Mouse (Mus musculus) CH12.LX (cell line): Measurements from ENCODE around the gene Myocd. TPM values are rescaled to one million over a fixed set of nuclear protein-coding genes. Genes with fewer than 3 reads are reported as not detected.

Experiments
- DNase-seq: peaks from one replicate; pipeline ENCODE4 v3.0.0-alpha.2; 2013; ENCODE audit errors: extremely low read depth
- H3K27ac ChIP-seq: 2 replicates; pipeline ENCODE4 v1.5.1; 2012; ENCODE audit warnings: low read depth, mild to moderate bottlenecking, control low read depth, moderate library complexity; ENCODE audit not compliant: insufficient read depth
- H3K27me3 ChIP-seq: replicated peaks from 2 replicates; pipeline ENCODE3; 2012; ENCODE audit warnings: inconsistent platforms
- H3K36me3 ChIP-seq, 2 experiments: replicated peaks in 1 of 2; 2 replicates each; pipeline versions ENCODE3 to v1.6.1; 2012; ENCODE audit warnings: inconsistent platforms in 1 of 2, low read length in 1 of 2, mild to moderate bottlenecking in 1 of 2, mixed read lengths in 1 of 2, moderate library complexity in 1 of 2; ENCODE audit not compliant: control insufficient read depth in 1 of 2, insufficient read depth in 1 of 2
- H3K4me1 ChIP-seq, 2 experiments: 2 replicates each; pipeline ENCODE4 v1.6.1; 2012; ENCODE audit warnings: inconsistent platforms in 1 of 2, moderate library complexity in 1 of 2; ENCODE audit not compliant: insufficient read depth in 2 of 2, control insufficient read depth in 1 of 2
- H3K4me2 ChIP-seq: 2 replicates; pipeline ENCODE4 v1.6.1; 2012; ENCODE audit warnings: low read depth, mild to moderate bottlenecking, control low read depth; ENCODE audit not compliant: poor library complexity, insufficient read depth, severe bottlenecking
- H3K4me3 ChIP-seq, 3 experiments: fragments of 150-350 bp in 1 of 3; sonication (generic) in 1 of 3; replicated peaks in 1 of 3; 2 replicates each; pipeline versions ENCODE3 to v1.5.1; 2011 to 2012; ENCODE audit warnings: low read depth in 2 of 3, low read length in 2 of 3, mild to moderate bottlenecking in 2 of 3, moderate library complexity in 2 of 3, control low read depth in 1 of 3, improper control_type of control experiment in 1 of 3, inconsistent platforms in 1 of 3, mixed read lengths in 1 of 3; ENCODE audit not compliant: poor library complexity in 1 of 3
- H3K79me2 ChIP-seq: replicated peaks from 2 replicates; pipeline ENCODE4 v1.6.1; 2012; ENCODE audit warnings: mild to moderate bottlenecking, moderate library complexity; ENCODE audit not compliant: control insufficient read depth, poor library complexity, insufficient read depth, severe bottlenecking; ENCODE audit errors: extremely low read depth
- H3K9ac ChIP-seq: 2 replicates; pipeline ENCODE4 v1.6.1; 2012; ENCODE audit warnings: low read depth, mild to moderate bottlenecking, control low read depth, moderate library complexity; ENCODE audit not compliant: insufficient read depth
- H3K9me3 ChIP-seq: replicated peaks from 2 replicates; pipeline ENCODE3; 2012; ENCODE audit warnings: low read length, inconsistent platforms, mixed read lengths
- BHLHE40 ChIP-seq: IDR thresholded peaks from 2 replicates; pipeline ENCODE4 v1.6.1; 2011; ENCODE audit warnings: mild to moderate bottlenecking, low read depth, low read length, improper control_type of control experiment
- CHD1 ChIP-seq: IDR thresholded peaks from 2 replicates; pipeline ENCODE4 v1.6.1; 2012; ENCODE audit warnings: low read depth, low read length, improper control_type of control experiment, inconsistent platforms
- CHD2 ChIP-seq: IDR thresholded peaks from 2 replicates; pipeline ENCODE4 v1.6.1; 2011; ENCODE audit warnings: low read length, improper control_type of control experiment
- CTCF ChIP-seq, 2 experiments: IDR thresholded peaks in 1 of 2; conservative IDR thresholded peaks in 1 of 2; 2 replicates each; pipeline ENCODE4 v1.5.1; 2011 to 2012; ENCODE audit warnings: low read depth in 2 of 2, low read length in 2 of 2, improper control_type of control experiment in 1 of 2, inconsistent platforms in 1 of 2, mild to moderate bottlenecking in 1 of 2, moderate library complexity in 1 of 2
- E2F4 ChIP-seq: IDR thresholded peaks from 2 replicates; pipeline ENCODE4 v1.6.1; 2011; ENCODE audit warnings: low read depth, low read length, improper control_type of control experiment; ENCODE audit not compliant: insufficient replicate concordance
- EP300 ChIP-seq: IDR thresholded peaks from 2 replicates; pipeline ENCODE4 v1.6.1; 2011; ENCODE audit warnings: low read length, improper control_type of control experiment
- HCFC1 ChIP-seq: IDR thresholded peaks from 2 replicates; pipeline ENCODE4 v1.6.1; 2012; ENCODE audit warnings: low read depth, mild to moderate bottlenecking, inconsistent platforms, low read length, improper control_type of control experiment
- IRF4 ChIP-seq: IDR thresholded peaks from 2 replicates; pipeline ENCODE4 v1.6.1; 2014; ENCODE audit warnings: low read depth, mild to moderate bottlenecking, inconsistent platforms, low read length, improper control_type of control experiment
- JUND ChIP-seq: conservative IDR thresholded peaks from 2 replicates; pipeline ENCODE4 v1.6.1; 2011; ENCODE audit warnings: low read depth, low read length, improper control_type of control experiment
- KAT2A ChIP-seq: IDR thresholded peaks from 2 replicates; pipeline ENCODE4 v1.6.1; 2012; ENCODE audit warnings: low read length, improper control_type of control experiment, inconsistent platforms; ENCODE audit not compliant: insufficient replicate concordance
- MAZ ChIP-seq: IDR thresholded peaks from 2 replicates; pipeline ENCODE4 v1.6.1; 2012; ENCODE audit warnings: low read depth, mild to moderate bottlenecking, inconsistent platforms, low read length, improper control_type of control experiment, moderate library complexity
- NRF1 ChIP-seq: IDR thresholded peaks from 2 replicates; pipeline ENCODE4 v1.6.1; 2014; ENCODE audit warnings: low read depth, mild to moderate bottlenecking, inconsistent platforms, low read length, improper control_type of control experiment, moderate library complexity
- PAX5 ChIP-seq: IDR thresholded peaks from 2 replicates; pipeline ENCODE4 v1.6.1; 2012; ENCODE audit warnings: low read length, inconsistent platforms, mixed read lengths
- RAD21 ChIP-seq: IDR thresholded peaks from 2 replicates; pipeline ENCODE4 v1.6.1; 2011; ENCODE audit warnings: low read depth, mild to moderate bottlenecking, low read length, improper control_type of control experiment, moderate library complexity
- SMC3 ChIP-seq: IDR thresholded peaks from 2 replicates; pipeline ENCODE4 v1.6.1; 2011; ENCODE audit warnings: low read depth, low read length, improper control_type of control experiment
- TBP ChIP-seq: conservative IDR thresholded peaks from 2 replicates; pipeline ENCODE4 v1.6.1; 2011; ENCODE audit warnings: low read depth, low read length, improper control_type of control experiment
- TCF12 ChIP-seq: IDR thresholded peaks from 2 replicates; pipeline ENCODE4 v1.6.1; 2014; ENCODE audit warnings: low read depth, mild to moderate bottlenecking, inconsistent platforms, low read length, improper control_type of control experiment
- USF2 ChIP-seq: conservative IDR thresholded peaks from 2 replicates; pipeline ENCODE4 v1.6.1; 2011; ENCODE audit warnings: low read depth, low read length, improper control_type of control experiment
- ZC3H11A ChIP-seq: IDR thresholded peaks from 2 replicates; pipeline ENCODE4 v1.6.1; 2012; ENCODE audit warnings: low read depth, mild to moderate bottlenecking, inconsistent platforms, low read length, improper control_type of control experiment
- ZNF384 ChIP-seq: IDR thresholded peaks from 2 replicates; pipeline ENCODE4 v1.6.1; 2012; ENCODE audit warnings: low read depth, low read length, improper control_type of control experiment, inconsistent platforms
- dilution Hi-C: fragments of 300-500 bp; cut with MboI; formaldehyde crosslinking; loops from 2 replicates; pipeline ENCODE4 v1.14.3; 2020; ENCODE audit warnings: low sequenced_read_pairs; ENCODE audit not compliant: extremely low pct_unique_long_range_greater_than_20kb, extremely low pct_ligation_motif_present
- in situ Hi-C: fragments of 300-500 bp; cut with MboI; formaldehyde crosslinking; loops from 3 replicates; pipeline ENCODE4 v1.14.3; 2019; ENCODE audit warnings: low sequenced_read_pairs, low pct_ligation_motif_present, low pct_unique_long_range_greater_than_20kb, mixed read lengths
- polyA plus RNA-seq: library from polyadenylated mRNA; unstranded; fragments of >175 nt; gene quantifications from 2 replicates; pipeline ENCODE4 v1.2.1, GENCODE M21; 2012; ENCODE audit warnings: low read depth; ENCODE audit not compliant: insufficient read length
- total RNA-seq, 2 experiments: library from RNA; depleted of rRNA; stranded (reverse); fragments of 300-350 nt in 1 of 2; fragments of >200 nt in 1 of 2; gene quantifications; 2 replicates each; pipeline ENCODE4 v1.2.3; 2012 to 2014

Myocd gene
- total and polyA plus RNA-seq, 3 experiments, result not detected

DNA sequence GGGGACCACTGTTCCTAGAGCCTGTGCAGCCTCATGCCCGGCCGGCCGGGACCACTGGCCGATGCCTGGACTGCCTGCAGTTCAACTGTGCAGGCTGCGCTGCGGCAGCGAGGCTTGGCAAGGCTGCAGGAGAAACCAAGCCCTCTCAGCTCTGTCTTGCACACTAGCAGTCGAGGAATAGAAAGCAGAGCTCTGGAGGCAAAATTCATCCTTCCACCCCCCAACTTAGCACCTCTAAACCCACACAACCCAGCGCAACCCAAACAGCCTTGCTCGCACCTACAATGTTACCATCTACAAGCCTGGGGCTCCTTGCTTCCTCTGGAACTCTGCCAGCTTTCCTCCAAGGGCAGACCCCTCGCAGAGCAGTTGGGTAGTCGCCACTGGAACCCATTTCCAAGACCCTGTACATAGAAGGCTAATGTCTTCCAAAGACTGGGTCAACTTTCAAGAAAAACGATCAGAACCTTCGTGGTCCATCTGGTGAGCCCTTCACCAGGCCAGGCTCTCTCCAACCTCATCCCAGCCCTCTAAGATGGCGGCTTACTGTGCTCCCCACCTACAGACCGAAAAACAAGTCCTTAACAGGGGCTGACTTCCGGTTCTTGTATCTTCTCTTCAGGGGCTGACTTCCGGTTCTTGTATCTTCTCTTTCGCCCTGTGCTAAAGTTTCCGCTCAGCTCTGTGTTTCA is 111.7 kb downstream of the Myocd start (continued):
- TF ChIP-seq SMC3, result no peak
- TF ChIP-seq, all 38 proteins: peak for 0

DNA sequence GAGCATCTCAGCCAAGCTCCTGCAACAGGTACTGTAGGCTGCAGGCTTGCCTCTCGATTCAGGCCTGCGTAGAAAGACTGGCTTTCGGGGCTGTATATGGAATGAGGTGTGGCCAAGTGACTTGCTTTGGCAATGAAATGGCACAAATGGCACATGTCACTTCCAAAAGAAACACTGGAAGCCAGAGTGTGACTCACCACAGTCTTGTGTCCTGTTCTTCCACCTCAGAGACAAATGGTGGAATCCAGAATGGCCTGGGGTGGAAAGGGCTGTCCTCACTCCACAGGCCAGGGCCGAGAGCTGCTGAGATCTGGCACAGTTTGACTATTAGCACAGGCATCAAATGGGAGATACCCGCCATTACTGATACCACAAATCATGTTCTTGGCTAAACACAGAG is 116.8 kb downstream of the Myocd start:
- H3K27me3 ChIP-seq, result no peaks in the 10 kb centered on the region
- dilution Hi-C loops, result no loop called here
- no peaks in the 10 kb centered on the region for H3K4me1 ChIP-seq
- no peaks in the 10 kb centered on the region for H3K36me3 ChIP-seq
- H3K27ac ChIP-seq, result no peak overlapping the region
- H3K79me2 ChIP-seq, result no peaks in the 10 kb centered on the region
- no peaks in the 10 kb centered on the region for H3K9me3 ChIP-seq
- in situ Hi-C loops, result no loop called here
- TF ChIP-seq PAX5 (no peak), USF2 (no peak), TBP (no peak), TCF12 (no peak), MAZ (no peak), CHD2 (no peak), ZC3H11A (no peak), JUND (no peak), HCFC1 (no peak), ZNF384 (no peak), CHD1 (no peak), RAD21 (no peak)
- H3K9ac ChIP-seq, result no peak overlapping the region
- DNase-seq, result no peak
- no peak overlapping the region for H3K4me2 ChIP-seq
- H3K4me3 ChIP-seq, result no peak overlapping the region

DNA sequence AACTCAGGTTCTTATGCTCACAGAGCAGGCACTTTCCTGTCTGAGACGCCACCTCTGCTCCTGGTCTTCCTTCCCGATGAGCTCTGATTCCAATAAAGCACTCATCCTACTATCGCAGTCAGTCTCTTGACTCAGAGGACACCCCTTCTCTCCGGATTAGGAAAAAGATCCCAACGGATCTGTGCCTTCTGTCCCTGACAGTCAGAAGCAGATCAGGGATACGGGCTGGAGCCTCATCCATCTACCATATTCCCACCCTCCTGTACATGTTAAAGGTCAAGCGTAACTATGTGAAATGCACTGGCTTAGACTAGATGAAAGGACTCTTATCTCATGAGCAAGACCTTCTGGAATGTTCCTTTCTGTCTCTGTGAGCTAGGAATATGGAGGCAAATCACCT is 121.3 kb downstream of the Myocd start:
- no peaks in the 10 kb centered on the region for H3K9me3 ChIP-seq
- TF ChIP-seq ZNF384 (no peak), EP300 (no peak), E2F4 (no peak), BHLHE40 (no peak), IRF4 (no peak), MAZ (no peak), KAT2A (no peak), NRF1 (no peak), RAD21 (no peak), CTCF (conservative IDR thresholded peaks at IDR 0.05 in 1 of 2, IDR thresholded peaks at IDR 0.05 in 1 of 2; ENCODE audit: low read depth in 2 of 2, low read length in 2 of 2) (no peak)
- dilution Hi-C loops (no loop called here), in situ Hi-C loops (no loop called here)
- H3K4me1 ChIP-seq, result peaks cover 0 to 17% of the 10 kb centered on the region in 2 experiments; a peak in 2 of 4 replicates
- no peaks in the 10 kb centered on the region for H3K36me3 ChIP-seq
- no peak overlapping the region for H3K9ac ChIP-seq
- no peak overlapping the region for H3K4me3 ChIP-seq
- no peak for DNase-seq
- H3K27me3 ChIP-seq, result no peaks in the 10 kb centered on the region
- H3K79me2 ChIP-seq, result no peaks in the 10 kb centered on the region
- no peak overlapping the region for H3K4me2 ChIP-seq
- no peak overlapping the region for H3K27ac ChIP-seq
